Mouse (Mus musculus): ENCODE measurements around the gene Duox2. TPM values are rescaled to one million over a fixed set of nuclear protein-coding genes. Genes with fewer than 3 reads are reported as not detected.
A peak's percentile ranks its signal among the peaks of the same experiment; 100 is the strongest.
"Not testable (repeated sequence)": the region's sequence is repeated elsewhere in the genome, so short reads cannot be mapped to it uniquely, and the experiment has no call there.

Gene Duox2
- polyA plus RNA-seq (2012; rRNA removed): 0.03 and 0.11 TPM in 2 replicates

DNA sequence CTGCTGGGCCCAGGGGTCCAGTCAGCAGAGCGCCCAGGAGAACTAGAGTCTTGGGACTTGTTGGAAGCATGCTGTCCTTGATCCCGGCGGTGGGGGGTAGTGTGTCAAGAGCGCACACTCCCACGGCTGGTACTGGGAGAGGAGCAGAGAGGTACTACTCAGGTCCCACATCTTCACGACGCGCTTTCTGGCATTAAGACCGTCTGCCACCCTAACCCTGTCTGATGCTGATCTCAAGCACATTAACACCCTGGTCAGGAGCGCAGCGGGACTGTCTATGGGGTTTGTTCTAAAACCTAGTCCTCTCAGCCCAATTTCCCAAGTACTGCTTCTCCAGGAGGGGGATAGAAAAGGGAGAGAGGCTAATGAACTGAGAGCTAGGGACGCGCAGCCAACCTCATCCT, at the start of gene Duox2:
TSS of gene Duox2 (minus strand) at position 354 of the 404 bp plus-strand sequence.
- Histone ChIP-seq H3K4me3 (replicated peaks; ENCODE audit: insufficient read depth, low read depth, low read length) (peak within 1 kb of the TSS; percentile 34), H3K27ac (ENCODE audit: insufficient read depth, low read length) (no peak within 1 kb of the TSS), H3K27me3 (ENCODE audit: control insufficient read depth, insufficient read depth, low read length) (no peaks in the 10 kb centered on the region; the same call in 1 of the 2 replicates), H3K4me1 (ENCODE audit: control insufficient read depth, insufficient read depth, low read length) (peaks cover 17% of the 10 kb centered on the region)
- no peak for DNase-seq
- TF ChIP-seq CTCF (IDR thresholded peaks at IDR 0.05; ENCODE audit: borderline replicate concordance, insufficient read depth, low read depth, low read length) (no peak), POLR2A (IDR thresholded peaks at IDR 0.05; ENCODE audit: borderline replicate concordance, insufficient read depth, low read length) (no peak)
- 3% methylated on average over 13 of the region's 13 CpGs for WGBS

DNA sequence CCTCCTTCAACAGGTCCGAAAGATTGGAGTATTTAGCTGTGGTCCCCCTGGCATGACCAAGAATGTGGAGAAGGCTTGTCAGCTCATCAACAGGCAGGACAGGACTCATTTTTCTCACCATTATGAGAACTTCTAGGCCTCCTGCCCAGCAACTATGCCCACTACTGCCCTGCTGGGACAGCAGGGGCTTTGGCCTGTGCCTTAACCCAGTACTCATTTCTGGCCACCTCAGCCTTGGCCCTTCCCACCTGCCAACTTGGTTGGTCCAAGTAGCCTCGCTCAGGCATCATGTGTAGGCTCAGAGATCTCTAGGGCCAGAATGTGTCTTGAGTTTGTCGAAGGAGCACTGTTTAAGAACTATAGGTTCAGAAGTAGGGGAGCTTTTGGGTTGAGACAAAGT, 49.0 kb upstream of the Duox2 start:
- peak; percentile 36 to 38 for DNase-seq
- Histone ChIP-seq H3K27me3 (ENCODE audit: control insufficient read depth, insufficient read depth, low read length) (no peaks in the 10 kb centered on the region), H3K27ac (ENCODE audit: insufficient read depth, low read length) (0 out of 2 replicates have a peak overlapping the region, but pooled peaks have one; percentile 8), H3K4me1 (ENCODE audit: control insufficient read depth, insufficient read depth, low read length) (peaks cover 52% of the 10 kb centered on the region), H3K4me3 (replicated peaks; ENCODE audit: insufficient read depth, low read depth, low read length) (no peak overlapping the region)
- TF ChIP-seq POLR2A (IDR thresholded peaks at IDR 0.05; ENCODE audit: borderline replicate concordance, insufficient read depth, low read length): peak; percentile 19; the same call in 1 of the 2 replicates
- TF ChIP-seq CTCF (IDR thresholded peaks at IDR 0.05; ENCODE audit: borderline replicate concordance, insufficient read depth, low read depth, low read length): no peak
- WGBS: 47% methylated on average over 3 of the region's 3 CpGs

DNA sequence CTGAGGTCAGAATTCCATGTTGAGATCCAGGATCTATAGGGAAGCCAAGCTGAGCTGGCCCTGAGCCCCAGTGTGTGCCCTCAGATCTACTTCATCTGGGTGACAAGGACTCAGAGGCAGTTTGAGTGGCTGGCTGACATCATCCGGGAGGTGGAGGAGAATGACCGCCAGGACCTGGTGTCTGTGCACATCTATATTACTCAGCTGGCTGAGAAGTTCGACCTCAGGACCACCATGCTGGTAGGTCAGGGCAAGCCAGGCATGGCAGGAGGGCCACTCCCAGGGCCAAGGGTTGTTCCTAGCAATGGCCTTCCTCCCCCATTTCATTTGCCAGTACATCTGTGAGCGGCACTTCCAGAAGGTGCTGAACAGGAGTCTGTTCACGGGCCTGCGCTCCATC, 47.9 kb upstream of the Duox2 start:
- peak; percentile 42 to 49 for DNase-seq
- 31% methylated on average over 6 of the region's 6 CpGs for WGBS
- TF ChIP-seq POLR2A (IDR thresholded peaks at IDR 0.05; ENCODE audit: borderline replicate concordance, insufficient read depth, low read length): peak; percentile 22; the same call in 1 of the 2 replicates
- H3K27ac ChIP-seq (ENCODE audit: insufficient read depth, low read length); H3K4me3 ChIP-seq (replicated peaks; ENCODE audit: insufficient read depth, low read depth, low read length); H3K27me3 ChIP-seq (ENCODE audit: control insufficient read depth, insufficient read depth, low read length): not testable (repeated sequence)
- peaks cover 41% of the 10 kb centered on the region for H3K4me1 ChIP-seq (ENCODE audit: control insufficient read depth, insufficient read depth, low read length)

DNA sequence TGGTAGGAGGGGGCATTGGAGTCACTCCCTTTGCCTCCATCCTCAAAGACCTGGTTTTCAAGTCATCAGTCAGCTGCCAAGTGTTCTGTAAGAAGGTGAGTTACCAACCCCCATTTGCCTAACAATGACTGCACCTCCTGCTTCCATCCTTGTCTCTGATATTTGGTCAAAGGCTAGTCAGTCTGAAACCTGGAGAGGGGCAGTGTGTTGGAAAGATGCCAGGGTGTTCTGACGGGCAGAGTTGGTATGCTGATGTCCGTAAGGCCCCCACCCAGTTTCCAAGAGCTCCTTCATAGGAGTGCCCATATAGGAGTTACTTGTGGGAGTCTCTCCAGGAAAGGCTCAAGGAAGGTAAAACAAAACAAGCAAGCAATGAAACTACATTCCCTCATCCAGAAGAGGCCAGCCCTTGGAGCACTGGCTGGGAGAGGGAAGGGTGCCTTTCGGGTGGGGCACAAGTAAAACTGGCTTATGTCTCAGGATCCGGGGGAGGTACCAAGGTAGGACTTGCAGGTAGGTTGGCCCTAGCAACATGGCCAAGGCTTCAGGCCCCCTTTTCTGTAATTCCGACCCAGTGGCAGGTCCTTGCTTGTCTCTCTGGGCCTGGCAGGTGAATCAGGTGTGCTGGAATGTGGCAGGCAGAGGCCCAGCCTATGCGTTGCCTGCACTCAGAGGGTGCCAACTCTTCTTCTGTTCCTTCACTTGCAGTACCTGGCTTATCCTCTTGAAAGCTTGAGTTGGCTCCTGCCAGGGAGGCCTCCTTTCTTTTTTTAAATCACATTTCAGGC, 47.1 kb upstream of the Duox2 start:
- WGBS: 44% methylated on average over 6 of the region's 6 CpGs
- Histone ChIP-seq H3K27me3 (ENCODE audit: control insufficient read depth, insufficient read depth, low read length) (no peaks in the 10 kb centered on the region), H3K4me1 (ENCODE audit: control insufficient read depth, insufficient read depth, low read length) (peaks cover 37% of the 10 kb centered on the region), H3K27ac (ENCODE audit: insufficient read depth, low read length) (0 out of 2 replicates have a peak overlapping the region, but pooled peaks have one; percentile 9), H3K4me3 (replicated peaks; ENCODE audit: insufficient read depth, low read depth, low read length) (no peak overlapping the region)
- TF ChIP-seq POLR2A (IDR thresholded peaks at IDR 0.05; ENCODE audit: borderline replicate concordance, insufficient read depth, low read length) (no peak), CTCF (IDR thresholded peaks at IDR 0.05; ENCODE audit: borderline replicate concordance, insufficient read depth, low read depth, low read length) (peak; percentile 24; the same call in 1 of the 2 replicates)
- DNase-seq: peak; percentile 49 to 54

DNA sequence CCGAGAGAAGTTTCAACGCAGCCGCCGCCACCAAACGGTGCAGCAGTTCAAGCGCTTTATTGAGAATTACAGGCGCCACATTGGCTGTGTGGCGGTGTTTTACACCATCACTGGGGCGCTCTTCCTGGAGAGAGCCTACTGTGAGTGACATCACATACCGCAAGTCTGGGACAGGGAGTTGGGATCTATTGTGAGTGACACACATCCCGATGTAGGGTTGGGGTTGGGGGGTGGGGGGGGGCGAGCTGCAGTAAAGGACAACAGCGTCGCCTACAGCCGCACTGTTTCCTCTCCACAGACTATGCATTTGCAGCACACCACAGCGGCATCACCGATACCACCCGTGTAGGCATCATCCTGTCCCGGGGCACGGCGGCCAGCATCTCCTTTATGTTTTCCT, 39.0 kb upstream of the Duox2 start:
- no peak for DNase-seq
- TF ChIP-seq CTCF (IDR thresholded peaks at IDR 0.05; ENCODE audit: borderline replicate concordance, insufficient read depth, low read depth, low read length) (no peak), POLR2A (IDR thresholded peaks at IDR 0.05; ENCODE audit: borderline replicate concordance, insufficient read depth, low read length) (no peak)

DNA sequence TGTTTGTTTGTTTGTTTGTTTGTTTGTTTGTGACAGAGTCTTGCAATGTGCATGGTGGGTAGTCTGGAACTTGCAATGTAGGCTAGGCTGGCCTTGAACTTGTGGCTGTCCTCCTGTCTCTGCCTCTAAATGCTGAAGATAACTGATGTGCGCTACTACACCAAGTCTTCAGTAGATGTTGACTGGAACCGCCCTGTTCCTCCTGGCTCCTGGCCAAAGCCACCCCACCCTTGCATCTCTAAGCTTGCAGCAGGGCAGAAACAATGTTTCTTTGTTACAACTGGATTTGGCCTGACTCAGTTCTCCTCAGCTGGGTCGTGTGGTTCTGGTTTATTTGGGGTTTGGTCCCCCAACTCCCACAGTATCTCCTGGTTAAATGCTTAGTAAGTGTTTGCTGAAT, 35.9 kb upstream of the Duox2 start:
- no peak overlapping the region for H3K27ac ChIP-seq (ENCODE audit: insufficient read depth, low read length)
- DNase-seq: no peak
- TF ChIP-seq CTCF (IDR thresholded peaks at IDR 0.05; ENCODE audit: borderline replicate concordance, insufficient read depth, low read depth, low read length) (no peak), POLR2A (IDR thresholded peaks at IDR 0.05; ENCODE audit: borderline replicate concordance, insufficient read depth, low read length) (no peak)
- no peaks in the 10 kb centered on the region; the same call in 1 of the 2 replicates for H3K27me3 ChIP-seq (ENCODE audit: control insufficient read depth, insufficient read depth, low read length)
- 30% methylated on average over 3 of the region's 3 CpGs for WGBS
- no peak overlapping the region for H3K4me3 ChIP-seq (replicated peaks; ENCODE audit: insufficient read depth, low read depth, low read length)
- H3K4me1 ChIP-seq (ENCODE audit: control insufficient read depth, insufficient read depth, low read length): no peaks in the 10 kb centered on the region

More for the DNA sequence above, 39.0 kb upstream of the Duox2 start:
- Histone ChIP-seq H3K27me3 (ENCODE audit: control insufficient read depth, insufficient read depth, low read length) (no peaks in the 10 kb centered on the region; the same call in 1 of the 2 replicates), H3K27ac (ENCODE audit: insufficient read depth, low read length) (no peak overlapping the region), H3K4me1 (ENCODE audit: control insufficient read depth, insufficient read depth, low read length) (no peaks in the 10 kb centered on the region), H3K4me3 (replicated peaks; ENCODE audit: insufficient read depth, low read depth, low read length) (peak overlapping the region; percentile 37)
- WGBS: 66% methylated on average over 21 of the region's 21 CpGs

DNA sequence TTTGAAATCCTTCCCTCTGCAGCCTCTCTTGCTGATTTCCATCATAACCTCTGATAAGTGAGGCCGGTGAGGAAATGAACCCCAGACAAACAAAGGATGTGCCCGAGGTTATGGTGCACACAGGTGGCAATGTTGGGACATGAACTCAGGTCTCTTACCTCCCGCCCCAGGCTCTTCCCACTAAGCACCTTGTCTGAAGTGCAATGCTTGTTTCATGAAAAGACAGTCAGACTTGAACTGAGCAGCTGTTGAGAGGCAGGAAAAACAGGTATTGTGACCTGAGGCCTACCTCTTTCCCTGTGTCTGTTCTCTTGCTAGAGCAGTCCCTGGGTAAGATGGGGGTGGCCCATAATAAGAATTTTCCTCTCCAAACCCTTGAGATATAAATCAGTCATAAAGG, 34.0 kb upstream of the Duox2 start:
- WGBS: 91% methylated on average over 3 of the region's 3 CpGs
- no peak for TF ChIP-seq CTCF (IDR thresholded peaks at IDR 0.05; ENCODE audit: borderline replicate concordance, insufficient read depth, low read depth, low read length)
- TF ChIP-seq POLR2A (IDR thresholded peaks at IDR 0.05; ENCODE audit: borderline replicate concordance, insufficient read depth, low read length): no peak
- Histone ChIP-seq H3K27me3 (ENCODE audit: control insufficient read depth, insufficient read depth, low read length) (no peaks in the 10 kb centered on the region), H3K27ac (ENCODE audit: insufficient read depth, low read length) (no peak overlapping the region), H3K4me3 (replicated peaks; ENCODE audit: insufficient read depth, low read depth, low read length) (no peak overlapping the region), H3K4me1 (ENCODE audit: control insufficient read depth, insufficient read depth, low read length) (no peaks in the 10 kb centered on the region)
- DNase-seq: no peak

DNA sequence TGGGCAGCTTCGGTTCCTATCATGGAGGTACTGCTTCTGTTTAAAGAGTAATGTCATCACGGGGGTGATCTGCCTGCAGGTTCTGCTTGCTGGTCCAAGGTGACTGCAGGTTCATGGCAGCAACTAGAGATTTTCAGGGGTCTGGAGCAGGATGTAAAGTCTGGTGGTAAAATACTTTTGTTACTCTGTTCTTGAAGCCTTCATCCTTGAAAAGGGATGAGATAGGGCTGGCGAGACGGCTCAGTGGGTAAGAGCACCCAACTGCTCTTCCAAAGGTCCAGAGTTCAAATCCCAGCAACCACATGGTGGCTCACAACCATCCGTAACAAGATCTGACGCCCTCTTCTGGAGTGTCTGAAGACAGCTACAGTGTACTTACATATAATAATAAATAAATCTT, 32.1 kb upstream of the Duox2 start:
- 83% methylated on average over 6 of the region's 6 CpGs for WGBS
- DNase-seq; H3K4me3 ChIP-seq (replicated peaks; ENCODE audit: insufficient read depth, low read depth, low read length); H3K4me1 ChIP-seq (ENCODE audit: control insufficient read depth, insufficient read depth, low read length); H3K27me3 ChIP-seq (ENCODE audit: control insufficient read depth, insufficient read depth, low read length); H3K27ac ChIP-seq (ENCODE audit: insufficient read depth, low read length): not testable (repeated sequence)
